Mouse (Mus musculus) thymus, adult 2 months (tissue): Measurements from ENCODE around the gene Daam2. TPM values are rescaled to one million over a fixed set of nuclear protein-coding genes. Genes with fewer than 3 reads are reported as not detected.
"Not testable (repeated sequence)": the region's sequence is repeated elsewhere in the genome, so short reads cannot be mapped to it uniquely, and the experiment has no call there.

Experiments
- DNase-seq: peaks from one replicate; pipeline ENCODE4 v3.0.0; 2021
- H3K27ac ChIP-seq: fragments of 200-500 bp; 2 replicates; pipeline ENCODE4 v1.5.1; 2012; ENCODE audit warnings: low read length, control low read depth; ENCODE audit not compliant: control insufficient read depth, insufficient read depth
- H3K27me3 ChIP-seq: fragments of 200-500 bp; 2 replicates; pipeline ENCODE4 v1.6.1; 2012; ENCODE audit warnings: mild to moderate bottlenecking, low read length, moderate library complexity, mixed read lengths; ENCODE audit not compliant: control insufficient read depth, insufficient read depth
- H3K36me3 ChIP-seq: fragments of 200-500 bp; 2 replicates; pipeline ENCODE4 v1.6.1; 2012; ENCODE audit warnings: mild to moderate bottlenecking, low read length, moderate library complexity; ENCODE audit not compliant: control insufficient read depth, insufficient read depth
- H3K4me1 ChIP-seq: fragments of 200-500 bp; replicated peaks from 2 replicates; pipeline ENCODE4 v1.6.1; 2012; ENCODE audit warnings: low read length; ENCODE audit not compliant: control insufficient read depth, insufficient read depth
- H3K4me3 ChIP-seq: fragments of 200-500 bp; 2 replicates; pipeline ENCODE4 v1.5.1; 2012; ENCODE audit warnings: mild to moderate bottlenecking, low read length, control low read depth, moderate library complexity; ENCODE audit not compliant: control insufficient read depth, insufficient read depth
- CTCF ChIP-seq: fragments of 200-500 bp; IDR thresholded peaks from 2 replicates; pipeline ENCODE4 v1.5.1; 2012; ENCODE audit warnings: mild to moderate bottlenecking, control low read depth, low read length, moderate library complexity, borderline replicate concordance; ENCODE audit not compliant: control insufficient read depth, poor library complexity, insufficient read depth; ENCODE audit errors: extremely low read depth
- POLR2A ChIP-seq: fragments of 200-500 bp; IDR thresholded peaks from 2 replicates; pipeline ENCODE4 v1.6.1; 2012; ENCODE audit warnings: mild to moderate bottlenecking, low read length, control low read depth, moderate library complexity; ENCODE audit not compliant: control insufficient read depth, poor library complexity, insufficient read depth; ENCODE audit errors: extremely low read depth
- WGBS: fragments of 180-500 bp; shearing (Covaris S2); methylation state at CpG from one replicate; pipeline ENCODE4 v1.1.7; 2018; 5-methylcytosine and 5-hydroxymethylcytosine counted together
- polyA plus RNA-seq: library from polyadenylated mRNA; depleted of rRNA; stranded (reverse); fragments of >200 nt; gene quantifications from 2 replicates; pipeline ENCODE4 v1.2.3, GENCODE M21; 2012

Daam2 gene
- polyA plus RNA-seq, 1 experiment: 0.62 TPM

DNA sequence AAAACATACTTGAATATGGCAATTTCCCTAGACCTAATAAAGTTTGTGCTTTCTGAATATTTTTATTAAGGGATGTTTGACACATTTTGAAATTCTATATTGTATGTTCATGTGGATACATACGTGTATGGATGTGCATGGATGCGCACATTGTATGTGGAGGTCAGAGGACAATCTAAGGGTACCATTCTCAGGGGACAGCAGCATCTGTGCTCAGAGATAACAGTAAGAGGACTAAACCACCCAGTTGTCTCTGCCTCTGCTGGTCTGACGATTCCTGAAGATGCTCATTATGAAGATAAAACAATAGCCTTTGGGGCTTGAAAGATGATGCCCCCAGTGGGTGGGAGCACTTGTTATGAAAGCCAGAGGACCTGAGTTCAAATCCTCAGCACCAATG, 99.3 kb downstream of the Daam2 start:
- H3K27me3 ChIP-seq: no peaks in the 10 kb centered on the region
- H3K4me3 ChIP-seq: no peak overlapping the region
- 92% methylated on average over 3 of the region's 3 CpGs for WGBS
- H3K4me1 ChIP-seq: no peaks in the 10 kb centered on the region
- no peak overlapping the region for H3K27ac ChIP-seq
- H3K36me3 ChIP-seq: no peaks in the 10 kb centered on the region
- DNase-seq: no peak
- TF ChIP-seq CTCF: no peak
- TF ChIP-seq POLR2A: no peak

DNA sequence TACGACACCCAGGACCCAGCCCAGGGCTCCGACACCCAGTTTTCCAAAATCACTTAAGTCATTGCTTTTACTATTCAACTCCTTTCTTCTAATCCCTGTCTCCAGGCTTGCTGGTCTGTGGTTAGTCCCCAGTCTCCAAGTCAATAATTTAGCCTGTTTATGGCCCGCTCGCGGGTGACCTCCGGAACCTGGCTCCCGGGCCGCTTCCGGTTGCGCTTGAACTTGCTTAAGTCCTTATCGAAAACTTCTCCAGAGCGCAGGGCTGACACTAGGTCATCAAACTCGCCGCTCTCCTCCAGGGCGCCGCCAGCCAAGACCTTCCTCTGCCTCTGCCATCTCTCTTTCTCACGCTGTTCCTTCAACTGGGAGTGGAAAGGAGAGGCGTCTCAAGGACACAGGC, 105.8 kb downstream of the Daam2 start:
- H3K4me3 ChIP-seq: no peak overlapping the region
- no peaks in the 10 kb centered on the region for H3K4me1 ChIP-seq
- TF ChIP-seq POLR2A (no peak), CTCF (no peak)
- H3K27me3 ChIP-seq: no peaks in the 10 kb centered on the region
- 91% methylated on average over 18 of the region's 18 CpGs for WGBS
- DNase-seq: no peak
- 0 out of 2 replicates have a peak, but pooled peaks cover 3% of the 10 kb centered on the region for H3K36me3 ChIP-seq
- no peak overlapping the region for H3K27ac ChIP-seq

DNA sequence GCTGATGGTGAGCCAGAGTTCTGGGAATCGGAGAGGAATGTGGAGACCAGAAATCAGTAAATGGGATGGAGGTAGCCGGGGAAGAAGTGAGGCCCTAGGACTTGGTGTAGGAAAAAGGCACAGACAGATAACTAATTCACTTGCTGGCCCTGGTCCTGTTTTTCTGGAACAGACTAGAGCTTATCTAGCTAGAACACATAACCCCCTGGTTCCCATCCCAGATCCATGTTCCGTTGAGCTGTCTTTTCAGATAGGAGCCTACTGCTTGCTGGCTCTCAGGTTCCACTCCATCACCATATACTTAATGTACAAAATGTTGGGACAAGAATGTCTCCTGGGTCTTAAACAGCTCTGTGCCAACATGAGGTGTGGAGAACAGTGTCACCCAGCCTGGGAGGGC, 106.3 kb downstream of the Daam2 start:
- no peak for DNase-seq
- no peak overlapping the region for H3K4me3 ChIP-seq
- H3K27ac ChIP-seq: no peak overlapping the region
- no peaks in the 10 kb centered on the region for H3K4me1 ChIP-seq
- H3K36me3 ChIP-seq: 0 out of 2 replicates have a peak, but pooled peaks cover 3% of the 10 kb centered on the region
- TF ChIP-seq POLR2A (no peak), CTCF (no peak)
- 98% methylated on average over 3 of the region's 3 CpGs for WGBS
- no peaks in the 10 kb centered on the region for H3K27me3 ChIP-seq

DNA sequence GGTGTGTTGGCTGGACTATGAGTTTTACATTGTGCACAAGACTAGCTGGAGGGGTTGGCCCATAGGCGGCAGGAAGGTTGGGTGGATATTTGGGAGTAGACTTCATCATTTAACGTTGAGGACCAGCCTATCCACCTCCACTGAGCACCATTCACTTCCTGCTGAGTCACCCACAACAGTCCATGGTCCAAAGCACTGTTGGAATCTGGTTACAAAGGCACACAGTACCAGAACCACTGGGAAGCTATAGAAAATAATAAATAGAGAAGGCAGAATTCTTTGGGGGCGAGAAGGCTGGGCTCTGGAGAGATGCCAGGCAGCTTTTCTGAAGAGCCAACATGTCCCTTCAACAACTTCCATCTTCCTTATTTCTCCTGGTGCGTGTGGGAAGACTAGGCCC, 107.8 kb downstream of the Daam2 start:
- no peak for TF ChIP-seq CTCF
- no peak for TF ChIP-seq POLR2A
- H3K27me3 ChIP-seq: no peaks in the 10 kb centered on the region
- DNase-seq: no peak
- H3K4me1 ChIP-seq: no peaks in the 10 kb centered on the region
- no peak overlapping the region for H3K27ac ChIP-seq
- 73% methylated on average over 4 of the region's 4 CpGs for WGBS
- 0 out of 2 replicates have a peak, but pooled peaks cover 3% of the 10 kb centered on the region for H3K36me3 ChIP-seq
- no peak overlapping the region for H3K4me3 ChIP-seq

DNA sequence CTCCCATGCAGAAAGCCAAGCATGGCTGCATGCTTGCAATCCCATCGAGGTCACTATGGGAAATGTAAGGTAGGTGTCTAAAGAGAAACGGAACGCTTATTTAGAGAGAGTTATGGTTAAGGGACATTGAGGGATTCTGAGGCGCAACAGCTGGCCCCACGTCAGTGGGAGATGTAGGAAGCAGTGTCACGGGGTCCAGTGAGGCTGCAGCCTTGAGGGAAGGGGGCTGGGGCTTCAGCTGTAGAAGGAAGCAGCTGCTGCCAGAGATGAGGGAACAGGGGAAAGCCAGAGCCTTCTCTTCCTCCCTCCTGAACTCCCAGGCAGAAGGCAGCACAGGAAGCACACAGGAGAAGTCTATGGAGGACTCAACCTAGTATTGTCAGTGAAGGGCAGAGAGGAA, 113.2 kb downstream of the Daam2 start:
- 90% methylated on average over 6 of the region's 6 CpGs for WGBS
- no peak for DNase-seq
- Histone ChIP-seq H3K27me3 (no peaks in the 10 kb centered on the region), H3K4me1 (no peaks in the 10 kb centered on the region), H3K27ac (no peak overlapping the region), H3K4me3 (no peak overlapping the region), H3K36me3 (0 out of 2 replicates have a peak, but pooled peaks cover 3% of the 10 kb centered on the region)
- TF ChIP-seq POLR2A: no peak
- no peak for TF ChIP-seq CTCF

DNA sequence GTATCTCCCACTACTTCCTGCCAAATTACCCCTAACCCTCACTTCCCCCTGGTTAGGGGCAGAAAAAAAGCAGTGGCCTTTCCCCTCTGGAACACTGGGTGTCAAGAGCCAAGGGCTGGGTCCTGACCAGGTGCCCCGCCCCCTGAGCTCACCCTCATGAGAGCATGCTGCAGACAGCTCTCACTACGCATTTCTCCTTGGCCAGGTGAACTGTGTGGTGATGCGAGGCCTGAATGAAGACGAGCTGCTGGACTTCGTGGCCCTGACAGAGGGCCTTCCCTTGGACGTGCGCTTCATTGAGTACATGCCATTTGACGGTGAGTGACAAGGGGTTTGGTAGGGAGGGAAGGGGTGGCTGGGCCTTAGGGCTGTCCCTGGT, 114.9 kb downstream of the Daam2 start:
- Histone ChIP-seq H3K4me3 (no peak overlapping the region), H3K27ac (no peak overlapping the region), H3K4me1 (no peaks in the 10 kb centered on the region), H3K36me3 (0 out of 2 replicates have a peak, but pooled peaks cover under 1% of the 10 kb centered on the region), H3K27me3 (no peaks in the 10 kb centered on the region)
- no peak for DNase-seq
- TF ChIP-seq POLR2A: no peak
- no peak for TF ChIP-seq CTCF
- 98% methylated on average over 8 of the region's 8 CpGs for WGBS

DNA sequence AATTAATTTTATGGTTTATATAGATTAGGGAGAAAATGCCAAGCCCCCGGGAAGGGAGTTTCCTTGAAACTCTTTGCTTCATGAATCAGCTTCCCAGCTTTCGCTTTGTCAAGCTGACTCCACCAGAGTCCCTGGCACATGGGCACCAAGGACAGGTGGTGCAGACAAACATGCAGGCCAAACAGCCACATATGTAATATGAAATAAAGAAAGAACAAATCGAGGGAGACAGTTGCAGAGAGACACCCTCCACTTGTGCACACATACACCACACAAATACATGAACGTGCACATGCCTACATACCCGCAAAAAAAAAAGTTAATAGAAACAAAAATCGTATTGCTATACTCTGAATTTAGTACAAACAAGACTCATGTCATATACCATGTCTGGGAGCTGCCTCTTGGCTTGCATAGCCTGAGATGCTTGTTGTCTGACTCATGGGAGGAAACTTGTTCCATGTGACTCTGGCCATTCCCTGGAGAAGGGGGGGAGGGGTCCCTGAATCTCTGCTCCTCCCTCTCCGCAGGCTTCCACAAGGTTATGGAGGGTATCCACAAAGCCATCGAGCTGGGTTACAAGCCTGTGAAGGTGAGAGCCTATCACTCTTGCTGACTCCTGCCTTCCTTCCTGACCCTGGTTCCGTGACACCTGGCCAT, 115.4 kb downstream of the Daam2 start:
- H3K4me3 ChIP-seq: no peak overlapping the region
- 96% methylated on average over 9 of the region's 9 CpGs for WGBS
- no peaks in the 10 kb centered on the region for H3K36me3 ChIP-seq
- H3K4me1 ChIP-seq: no peaks in the 10 kb centered on the region
- no peaks in the 10 kb centered on the region for H3K27me3 ChIP-seq
- no peak for TF ChIP-seq CTCF
- no peak for TF ChIP-seq POLR2A
- H3K27ac ChIP-seq: no peak overlapping the region
- DNase-seq: no peak

DNA sequence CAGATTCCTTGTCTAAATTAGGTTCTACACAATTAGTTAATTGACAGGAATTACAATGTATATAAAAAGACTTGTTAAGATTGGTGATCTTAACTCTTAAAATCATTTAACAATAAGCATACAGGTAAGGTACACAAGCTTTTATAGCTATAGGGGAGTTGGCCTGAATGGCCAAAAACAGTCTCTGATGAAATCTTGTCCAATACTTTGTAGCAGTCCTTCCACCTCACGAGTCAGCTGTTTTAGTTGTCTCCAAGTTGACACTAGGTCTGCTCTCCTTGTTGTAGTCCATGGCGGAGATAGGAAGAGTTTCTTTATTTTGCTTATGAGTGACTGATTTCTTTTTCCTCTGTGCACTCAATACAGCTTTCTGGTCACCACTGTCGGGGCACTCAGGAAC, 121.3 kb downstream of the Daam2 start:
- 93% methylated on average over 3 of the region's 3 CpGs for WGBS
- DNase-seq: not testable (repeated sequence)

More for the DNA sequence above, 121.3 kb downstream of the Daam2 start:
- not testable (repeated sequence) for H3K4me3 ChIP-seq, H3K27me3 ChIP-seq, H3K4me1 ChIP-seq, H3K36me3 ChIP-seq, H3K27ac ChIP-seq
